Mouse (Mus musculus) macrophage (primary cell): Measurements from ENCODE around the gene Rfc1. TPM values are rescaled to one million over a fixed set of nuclear protein-coding genes. Genes with fewer than 3 reads are reported as not detected.

Source experiments
- H3K27ac ChIP-seq: fragments of 350-480 bp; formaldehyde crosslinking; 2 replicates; pipeline ENCODE4 v1.9.0; 2021
- H3K36me3 ChIP-seq: fragments of 350-480 bp; formaldehyde crosslinking; 2 replicates; pipeline ENCODE4 v1.9.0; 2021; ENCODE audit errors: inconsistent target
- H3K4me3 ChIP-seq: fragments of 350-480 bp; formaldehyde crosslinking; 2 replicates; pipeline ENCODE4 v1.9.0; 2021; ENCODE audit errors: inconsistent target
- H3K79me2 ChIP-seq: fragments of 350-480 bp; formaldehyde crosslinking; 2 replicates; pipeline ENCODE4 v1.9.0; 2021; ENCODE audit errors: inconsistent target
- WGBS: methylation state at CpG from one replicate; pipeline ENCODE4 v1.1.7; 2026; ENCODE audit warnings: inconsistent platforms; ENCODE audit not compliant: missing documents; 5-methylcytosine and 5-hydroxymethylcytosine counted together
- polyA plus RNA-seq: library from polyadenylated mRNA; stranded (reverse); fragments of 250-400 nt; gene quantifications from 3 replicates; pipeline ENCODE4 v1.2.4, GENCODE M21; 2018; ENCODE audit warnings: inconsistent platforms
- total RNA-seq, 78 experiments: library from RNA; depleted of rRNA; stranded (reverse); fragments of 250-400 nt; gene quantifications; 1 replicate in 9 of 78; 2 replicates in 24 of 78; 3 replicates in 43 of 78; 4 replicates in 2 of 78; pipeline ENCODE4 v1.2.4; 2018; ENCODE audit warnings: inconsistent platforms in 56 of 78

Rfc1 gene
- total RNA-seq (2018; cell fraction: chromatin; rRNA removed): 100 to 1,000 TPM in 6 of 26 experiments, 10 to 100 TPM in 17, 1 to 10 TPM in 3; 6.5 to 131 (median 79.0) TPM
- 10 to 100 TPM; 28.2 to 54.8 (median 46.1) TPM for total RNA-seq (2018; cell fraction: cytosol; rRNA removed)
- 10 to 100 TPM; 11.7 to 71.8 (median 45.5) TPM for total RNA-seq (2018; cell fraction: nucleus; rRNA removed)
- polyA plus RNA-seq: 28.4 to 36.3 TPM (median 35.4 TPM) in 3 replicates

- Histone ChIP-seq H3K79me2 (peaks cover 48% of the 10 kb centered on the region), H3K36me3 (no peaks in the 10 kb centered on the region), H3K4me3 (peak within 1 kb of the TSS; percentile 68), H3K27ac (peak within 1 kb of the TSS; percentile 42)
- WGBS: under 1% methylated on average over 65 of the region's 65 CpGs
Observed at GRCm38 (mm10) chr5:65335298-65336074, at the start of gene Rfc1. Gene Rfc1, minus strand, starts transcription at chr5:65335670.

DNA sequence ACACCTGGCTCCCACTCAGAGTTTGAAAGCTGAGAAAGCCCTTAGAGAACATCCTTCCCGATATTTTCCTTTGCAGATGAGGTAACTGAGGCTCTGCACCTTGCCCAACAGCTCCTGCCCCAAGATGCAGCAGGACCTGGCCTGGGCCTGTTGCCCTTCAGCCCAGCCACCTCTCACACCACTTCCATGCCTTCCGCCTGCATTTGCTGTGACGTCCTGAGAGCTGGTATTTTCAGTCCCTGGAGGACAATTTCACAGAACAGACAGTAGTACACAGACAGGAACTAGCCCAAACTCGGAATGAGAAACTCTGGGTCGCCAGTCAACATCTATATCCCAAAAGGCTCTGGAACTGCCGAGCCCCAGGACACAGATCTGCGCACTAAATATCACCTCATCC, 39.3 kb upstream of the Rfc1 start:
- no peak overlapping the region for H3K27ac ChIP-seq
- H3K4me3 ChIP-seq: no peak overlapping the region
- H3K36me3 ChIP-seq: no peaks in the 10 kb centered on the region
- WGBS: 88% methylated on average over 7 of the region's 7 CpGs
- no peaks in the 10 kb centered on the region for H3K79me2 ChIP-seq

DNA sequence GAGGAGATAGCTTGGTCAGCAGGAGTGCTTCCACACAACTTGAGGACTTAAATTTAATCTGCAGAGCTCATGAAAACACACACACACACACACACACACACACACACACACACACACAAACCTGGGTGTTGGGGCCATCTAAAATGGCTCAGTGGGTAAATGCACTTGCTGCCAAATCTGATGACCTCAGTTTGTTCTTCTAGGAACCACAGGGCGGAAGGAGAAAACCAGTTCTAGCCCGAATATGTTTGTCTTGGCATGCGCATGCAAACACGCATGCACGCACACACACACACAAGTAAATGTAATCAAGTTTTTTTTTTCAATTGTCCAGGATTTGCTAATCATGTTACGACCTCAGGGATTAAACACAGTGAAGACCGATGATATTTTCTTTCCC, 36.1 kb upstream of the Rfc1 start:
- Histone ChIP-seq H3K4me3 (no peak overlapping the region), H3K36me3 (no peaks in the 10 kb centered on the region), H3K27ac (no peak overlapping the region), H3K79me2 (no peaks in the 10 kb centered on the region)
- 96% methylated on average over 7 of the region's 7 CpGs for WGBS

GRCm38 (mm10) chr5:65367837-65368236, 32.4 kb upstream of the Rfc1 start:
- H3K36me3 ChIP-seq: no peaks in the 10 kb centered on the region
- H3K4me3 ChIP-seq: no peak overlapping the region
- 90% methylated on average over 11 of the region's 11 CpGs for WGBS
- no peak overlapping the region for H3K27ac ChIP-seq
- no peaks in the 10 kb centered on the region for H3K79me2 ChIP-seq

DNA sequence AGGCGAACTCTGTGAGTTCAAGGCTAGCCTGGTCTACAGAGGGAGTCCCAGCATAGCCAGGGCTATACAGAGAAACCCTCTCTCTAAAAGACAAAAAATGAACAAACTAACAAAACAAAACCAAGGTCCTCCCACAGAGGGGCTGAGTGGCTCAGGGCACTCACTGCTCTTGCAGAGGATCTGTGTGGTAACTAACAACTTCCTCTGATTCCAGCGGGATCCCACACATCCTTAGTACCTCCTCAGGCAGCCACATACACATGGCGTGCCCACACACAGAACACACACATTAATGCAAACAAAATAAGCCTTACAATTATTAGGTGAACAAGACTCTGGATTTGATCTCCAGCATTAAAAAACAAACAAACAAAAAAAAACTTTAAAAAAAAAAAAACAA, 22.3 kb upstream of the Rfc1 start:
- 56% methylated on average over 3 of the region's 3 CpGs for WGBS
- Histone ChIP-seq H3K79me2 (no peaks in the 10 kb centered on the region), H3K36me3 (no peaks in the 10 kb centered on the region), H3K4me3 (no peak overlapping the region), H3K27ac (no peak overlapping the region)

DNA sequence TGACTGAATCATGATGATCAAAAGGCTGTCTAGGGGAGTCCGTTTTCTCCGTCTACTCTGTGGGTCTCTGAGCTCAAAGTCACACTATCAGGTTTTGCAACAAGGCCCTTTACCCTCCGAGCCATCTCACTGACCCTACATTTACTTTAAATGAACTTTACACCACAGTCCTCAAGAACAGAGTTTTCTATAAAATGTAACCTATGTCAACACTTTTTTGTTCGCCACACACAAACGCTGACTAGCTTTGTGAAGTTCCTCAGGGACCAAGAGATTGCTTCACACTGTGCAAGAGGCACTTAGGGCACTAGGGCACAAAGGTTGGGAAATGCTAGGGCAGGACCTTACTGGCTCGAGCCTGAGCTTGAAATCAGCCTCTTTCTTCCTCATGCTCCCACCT, 21.4 kb upstream of the Rfc1 start:
- H3K36me3 ChIP-seq: no peaks in the 10 kb centered on the region
- no peak overlapping the region for H3K4me3 ChIP-seq
- no peak overlapping the region for H3K27ac ChIP-seq
- WGBS: 63% methylated on average over 6 of the region's 6 CpGs
- no peaks in the 10 kb centered on the region for H3K79me2 ChIP-seq

DNA sequence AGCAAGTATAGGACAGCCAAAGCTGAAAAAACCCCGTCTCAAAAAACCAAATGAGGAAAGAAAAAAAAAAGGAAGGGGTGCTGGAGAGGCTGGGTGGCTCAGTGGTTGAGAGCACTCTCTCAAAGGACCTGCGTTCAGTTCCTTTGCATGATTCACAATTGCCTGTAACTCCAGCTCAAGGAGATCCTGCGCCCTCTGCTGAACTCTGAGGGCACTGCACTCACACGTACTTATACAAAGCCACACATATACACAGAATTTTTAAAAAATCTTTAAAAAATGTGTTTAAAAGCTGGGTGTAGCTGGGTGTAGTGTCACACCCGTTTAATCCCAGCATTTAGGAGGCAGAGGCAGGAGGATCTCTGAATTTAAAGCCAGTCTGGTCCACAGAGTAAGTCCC, 19.5 kb upstream of the Rfc1 start:
- Histone ChIP-seq H3K4me3 (no peak overlapping the region), H3K27ac (no peak overlapping the region), H3K79me2 (no peaks in the 10 kb centered on the region), H3K36me3 (no peaks in the 10 kb centered on the region)
- WGBS: 92% methylated on average over 5 of the region's 5 CpGs

GRCm38 (mm10) chr5:65354097-65354496, 18.6 kb upstream of the Rfc1 start:
- no peaks in the 10 kb centered on the region for H3K36me3 ChIP-seq
- no peak overlapping the region for H3K4me3 ChIP-seq
- no peak overlapping the region for H3K27ac ChIP-seq
- no peaks in the 10 kb centered on the region for H3K79me2 ChIP-seq
- WGBS: 64% methylated on average over 3 of the region's 3 CpGs

GRCm38 (mm10) chr5:65350508-65350907, 15.0 kb upstream of the Rfc1 start:
- no peaks in the 10 kb centered on the region for H3K36me3 ChIP-seq
- no peaks in the 10 kb centered on the region for H3K79me2 ChIP-seq
- H3K27ac ChIP-seq: no peak overlapping the region
- WGBS: 86% methylated on average over 10 of the region's 10 CpGs
- H3K4me3 ChIP-seq: no peak overlapping the region

GRCm38 (mm10) chr5:65348168-65348567, 12.7 kb upstream of the Rfc1 start, which contains the start of gene Klb:
Gene Klb, plus strand, starts transcription at chr5:65348314.
- H3K36me3 ChIP-seq: no peaks in the 10 kb centered on the region
- H3K79me2 ChIP-seq: no peaks in the 10 kb centered on the region
- no peak within 1 kb of the TSS for H3K4me3 ChIP-seq
- 90% methylated on average over 13 of the region's 15 CpGs for WGBS
- H3K27ac ChIP-seq: no peak within 1 kb of the TSS

DNA sequence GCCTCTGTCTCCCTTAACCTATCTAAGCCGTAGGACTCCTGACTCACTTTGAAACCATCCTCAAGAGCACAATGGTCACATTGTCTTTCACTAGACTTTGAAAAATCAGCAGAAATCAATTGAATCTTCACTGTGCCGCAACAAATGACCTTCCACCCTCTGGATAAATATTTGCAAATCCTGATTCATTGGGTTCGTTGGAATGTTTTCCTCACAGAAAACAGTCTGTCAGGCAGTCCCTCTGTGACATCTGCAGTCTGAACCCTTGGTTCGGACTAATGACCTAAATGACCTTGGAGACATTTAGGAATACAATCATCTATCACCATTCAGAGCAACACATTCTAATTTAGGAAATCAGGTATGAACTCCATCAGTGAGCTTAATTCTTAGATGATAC, 4.7 kb upstream of the Rfc1 start:
- H3K4me3 ChIP-seq: no peak overlapping the region
- H3K27ac ChIP-seq: no peak overlapping the region
- H3K36me3 ChIP-seq: no peaks in the 10 kb centered on the region
- WGBS: 89% methylated on average over 4 of the region's 4 CpGs
- H3K79me2 ChIP-seq: peaks cover under 1% of the 10 kb centered on the region; the same call in 1 of the 2 replicates

DNA sequence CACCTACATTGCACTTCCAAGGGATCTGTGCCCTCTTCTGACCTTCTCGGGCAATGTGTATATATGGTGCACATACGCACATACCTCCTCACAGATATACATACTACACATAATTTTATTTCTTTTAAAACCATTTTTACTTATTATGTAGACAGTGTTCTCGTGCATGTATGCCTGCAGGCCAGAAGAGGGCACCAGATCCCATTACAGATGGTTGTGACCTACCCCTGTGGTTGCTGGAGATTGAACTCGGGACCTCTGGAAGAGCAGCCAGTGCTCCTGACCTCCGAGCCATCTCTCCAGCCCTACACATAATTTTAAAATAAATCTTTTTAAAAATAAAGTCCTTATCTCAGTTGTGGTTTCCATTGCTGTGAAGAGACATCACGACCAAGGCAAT, 2.9 kb upstream of the Rfc1 start:
- H3K36me3 ChIP-seq: no peaks in the 10 kb centered on the region
- peaks cover 19% of the 10 kb centered on the region for H3K79me2 ChIP-seq
- H3K4me3 ChIP-seq: no peak overlapping the region
- WGBS: 81% methylated on average over 6 of the region's 6 CpGs
- H3K27ac ChIP-seq: no peak overlapping the region

- Histone ChIP-seq H3K27ac (no peak overlapping the region), H3K36me3 (no peaks in the 10 kb centered on the region), H3K79me2 (peaks cover 42% of the 10 kb centered on the region), H3K4me3 (peak overlapping the region; percentile 68)
- WGBS: 24% methylated on average over 4 of the region's 4 CpGs
Observed at GRCm38 (mm10) chr5:65336075-65336355, 545 bp upstream of the Rfc1 start.

DNA sequence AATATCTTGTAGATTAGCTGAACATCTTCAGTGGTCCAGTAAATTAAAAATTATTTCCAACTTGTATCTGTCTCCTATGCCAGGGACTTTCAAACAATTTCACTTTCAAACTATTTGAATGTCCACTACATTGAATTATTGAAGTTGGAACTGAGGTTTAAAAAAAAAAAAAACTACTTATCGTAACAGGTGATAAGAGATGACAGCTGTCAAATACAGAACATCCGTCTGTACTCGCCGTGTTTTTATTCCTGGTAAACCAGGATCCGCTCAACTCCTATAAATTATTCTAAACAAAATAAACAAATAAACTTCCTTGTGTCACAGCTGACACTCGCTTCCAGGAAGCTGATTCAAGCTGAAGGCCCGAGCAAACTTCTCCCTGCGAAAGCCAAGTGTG, 682 bp downstream of the Rfc1 start:
- H3K27ac ChIP-seq: peak overlapping the region; percentile 42

GRCm38 (mm10) chr5:65329971-65330370, 5.5 kb downstream of the Rfc1 start:
- Histone ChIP-seq H3K36me3 (no peaks in the 10 kb centered on the region), H3K79me2 (peaks cover 98% of the 10 kb centered on the region), H3K4me3 (no peak overlapping the region), H3K27ac (no peak overlapping the region)
- WGBS: 76% methylated on average over 3 of the region's 3 CpGs

More for the DNA sequence above, 682 bp downstream of the Rfc1 start:
- Histone ChIP-seq H3K79me2 (peaks cover 53% of the 10 kb centered on the region), H3K4me3 (peak overlapping the region; percentile 68), H3K36me3 (no peaks in the 10 kb centered on the region)
- WGBS: 0% methylated on average over 8 of the region's 8 CpGs
